Mouse (Mus musculus) brain, embryonic 14.5 days (tissue): Measurements from ENCODE around the gene Ttbk1.

Experiments
- CTCF ChIP-seq: fragments of 200-500 bp; IDR thresholded peaks from 2 replicates; pipeline ENCODE4 v1.5.1; 2012; ENCODE audit warnings: inconsistent platforms, mild to moderate bottlenecking, moderate library complexity, borderline replicate concordance; ENCODE audit not compliant: insufficient read depth, insufficient read length; ENCODE audit errors: extremely low read depth
- POLR2A ChIP-seq: fragments of 200-500 bp; IDR thresholded peaks from 2 replicates; pipeline ENCODE4 v1.6.1; 2012; ENCODE audit warnings: mild to moderate bottlenecking, inconsistent platforms, borderline replicate concordance; ENCODE audit not compliant: poor library complexity, insufficient read depth, insufficient read length, severe bottlenecking; ENCODE audit errors: extremely low read depth

DNA sequence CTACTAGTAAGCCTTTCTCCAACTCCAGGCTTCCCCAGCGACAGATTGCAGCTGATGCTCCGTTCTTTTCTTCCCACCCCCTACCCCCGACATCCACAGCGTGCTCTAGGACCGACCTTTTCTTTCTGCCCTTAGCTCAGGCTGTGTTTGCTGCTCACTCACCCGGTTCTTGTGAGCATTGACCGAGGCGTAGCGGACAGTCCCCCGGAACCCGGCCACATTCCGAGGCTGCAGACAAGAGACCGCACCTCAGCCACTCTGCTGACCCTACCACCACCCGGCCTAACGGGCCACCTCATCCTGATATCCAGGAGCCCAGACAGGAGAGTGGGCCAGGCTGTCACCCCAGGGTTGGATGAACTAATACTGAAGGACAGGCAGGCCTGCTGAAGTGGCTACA is 10.2 kb downstream of the Ttbk1 start:
- TF ChIP-seq CTCF = no peak
- TF ChIP-seq POLR2A = no peak
